Mouse (Mus musculus): ENCODE data around the gene Phlpp2. TPM values are rescaled to one million over a fixed set of nuclear protein-coding genes. Genes with fewer than 3 reads are reported as not detected.

Gene Phlpp2
- polyA plus RNA-seq, 1 experiment from 2014 or later = 6.9 TPM

GRCm38 (mm10) chr8:109906907-109907306, 38.6 kb downstream of the Phlpp2 start:
- no peak overlapping the region for H3K4me3 ChIP-seq (ENCODE audit: low read depth, low read length)
- H3K9ac ChIP-seq (replicated peaks; ENCODE audit: low read depth, low read length) = no peak overlapping the region
- no peak overlapping the region for H3K4me2 ChIP-seq (replicated peaks; ENCODE audit: low read depth, low read length)
- no peak for ATAC-seq (ENCODE audit: insufficient number of reproducible peaks, insufficient read depth, low FRiP score, low read depth)
- no peaks in the 10 kb centered on the region for H3K27me3 ChIP-seq (ENCODE audit: control insufficient read depth, insufficient read depth, low read length)
- 97% methylated on average over 3 of the region's 3 CpGs for WGBS
- no peaks in the 10 kb centered on the region for H3K4me1 ChIP-seq (ENCODE audit: control insufficient read depth, insufficient read depth, low read length)
- H3K9me3 ChIP-seq (ENCODE audit: control insufficient read depth, low read depth, low read length) = no peaks in the 10 kb centered on the region
- no peak overlapping the region for H3K27ac ChIP-seq (ENCODE audit: low read length)
- peaks cover 20% of the 10 kb centered on the region; the same call in 1 of the 2 replicates for H3K36me3 ChIP-seq (ENCODE audit: control insufficient read depth, insufficient read depth, low read length)

GRCm38 (mm10) chr8:109907376-109907775, 39.0 kb downstream of the Phlpp2 start:
- Histone ChIP-seq H3K4me1 (ENCODE audit: control insufficient read depth, insufficient read depth, low read length) (no peaks in the 10 kb centered on the region), H3K4me2 (replicated peaks; ENCODE audit: low read depth, low read length) (no peak overlapping the region), H3K27ac (ENCODE audit: low read length) (no peak overlapping the region), H3K9ac (replicated peaks; ENCODE audit: low read depth, low read length) (no peak overlapping the region), H3K36me3 (ENCODE audit: control insufficient read depth, insufficient read depth, low read length) (peaks cover 25% of the 10 kb centered on the region; the same call in 1 of the 2 replicates), H3K27me3 (ENCODE audit: control insufficient read depth, insufficient read depth, low read length) (no peaks in the 10 kb centered on the region), H3K4me3 (ENCODE audit: low read depth, low read length) (no peak overlapping the region), H3K9me3 (ENCODE audit: control insufficient read depth, low read depth, low read length) (no peaks in the 10 kb centered on the region)
- 97% methylated on average over 4 of the region's 4 CpGs for WGBS
- no peak for ATAC-seq (ENCODE audit: insufficient number of reproducible peaks, insufficient read depth, low FRiP score, low read depth)

GRCm38 (mm10) chr8:109917277-109917676, 48.9 kb downstream of the Phlpp2 start:
- Histone ChIP-seq H3K27ac (ENCODE audit: low read length) (no peak overlapping the region), H3K9ac (replicated peaks; ENCODE audit: low read depth, low read length) (no peak overlapping the region), H3K4me2 (replicated peaks; ENCODE audit: low read depth, low read length) (no peak overlapping the region), H3K36me3 (ENCODE audit: control insufficient read depth, insufficient read depth, low read length) (peaks cover 55% of the 10 kb centered on the region), H3K9me3 (ENCODE audit: control insufficient read depth, low read depth, low read length) (no peaks in the 10 kb centered on the region), H3K4me1 (ENCODE audit: control insufficient read depth, insufficient read depth, low read length) (no peaks in the 10 kb centered on the region), H3K27me3 (ENCODE audit: control insufficient read depth, insufficient read depth, low read length) (no peaks in the 10 kb centered on the region), H3K4me3 (ENCODE audit: low read depth, low read length) (no peak overlapping the region)
- 48% methylated on average over 4 of the region's 4 CpGs for WGBS
- no peak for ATAC-seq (ENCODE audit: insufficient number of reproducible peaks, insufficient read depth, low FRiP score, low read depth)

- no peaks in the 10 kb centered on the region for H3K9me3 ChIP-seq (ENCODE audit: control insufficient read depth, low read depth, low read length)
- H3K9ac ChIP-seq (replicated peaks; ENCODE audit: low read depth, low read length) = no peak overlapping the region
- H3K27ac ChIP-seq (ENCODE audit: low read length) = no peak overlapping the region
- H3K4me1 ChIP-seq (ENCODE audit: control insufficient read depth, insufficient read depth, low read length) = no peaks in the 10 kb centered on the region
- H3K4me2 ChIP-seq (replicated peaks; ENCODE audit: low read depth, low read length) = no peak overlapping the region
- H3K4me3 ChIP-seq (ENCODE audit: low read depth, low read length) = no peak overlapping the region
- peaks cover 38% of the 10 kb centered on the region for H3K36me3 ChIP-seq (ENCODE audit: control insufficient read depth, insufficient read depth, low read length)
- no peak for ATAC-seq (ENCODE audit: insufficient number of reproducible peaks, insufficient read depth, low FRiP score, low read depth)
- no peaks in the 10 kb centered on the region for H3K27me3 ChIP-seq (ENCODE audit: control insufficient read depth, insufficient read depth, low read length)
- WGBS = 81% methylated on average over 8 of the region's 8 CpGs
Observed at GRCm38 (mm10) chr8:109920406-109921390, 52.4 kb downstream of the Phlpp2 start.

GRCm38 (mm10) chr8:109941606-109942360, 73.4 kb downstream of the Phlpp2 start:
- 66% methylated on average over 2 of the region's 2 CpGs for WGBS
- Histone ChIP-seq H3K27ac (ENCODE audit: low read length) (no peak overlapping the region), H3K9ac (replicated peaks; ENCODE audit: low read depth, low read length) (no peak overlapping the region), H3K4me1 (ENCODE audit: control insufficient read depth, insufficient read depth, low read length) (no peaks in the 10 kb centered on the region), H3K9me3 (ENCODE audit: control insufficient read depth, low read depth, low read length) (no peaks in the 10 kb centered on the region), H3K4me3 (ENCODE audit: low read depth, low read length) (no peak overlapping the region), H3K4me2 (replicated peaks; ENCODE audit: low read depth, low read length) (no peak overlapping the region), H3K36me3 (ENCODE audit: control insufficient read depth, insufficient read depth, low read length) (peaks cover 29% of the 10 kb centered on the region), H3K27me3 (ENCODE audit: control insufficient read depth, insufficient read depth, low read length) (no peaks in the 10 kb centered on the region)
- ATAC-seq (ENCODE audit: insufficient number of reproducible peaks, insufficient read depth, low FRiP score, low read depth) = peak; percentile 42; the same call in 1 of the 2 replicates

GRCm38 (mm10) chr8:109945153-109945632, 76.9 kb downstream of the Phlpp2 start:
- Histone ChIP-seq H3K27ac (ENCODE audit: low read length) (no peak overlapping the region), H3K4me1 (ENCODE audit: control insufficient read depth, insufficient read depth, low read length) (no peaks in the 10 kb centered on the region), H3K27me3 (ENCODE audit: control insufficient read depth, insufficient read depth, low read length) (no peaks in the 10 kb centered on the region), H3K9me3 (ENCODE audit: control insufficient read depth, low read depth, low read length) (no peaks in the 10 kb centered on the region), H3K9ac (replicated peaks; ENCODE audit: low read depth, low read length) (no peak overlapping the region), H3K4me3 (ENCODE audit: low read depth, low read length) (no peak overlapping the region), H3K36me3 (ENCODE audit: control insufficient read depth, insufficient read depth, low read length) (peaks cover 10% of the 10 kb centered on the region; the same call in 1 of the 2 replicates), H3K4me2 (replicated peaks; ENCODE audit: low read depth, low read length) (no peak overlapping the region)
- ATAC-seq (ENCODE audit: insufficient number of reproducible peaks, insufficient read depth, low FRiP score, low read depth) = no peak
- WGBS = 53% methylated on average over 9 of the region's 9 CpGs

GRCm38 (mm10) chr8:109945694-109946093, 77.4 kb downstream of the Phlpp2 start:
- no peaks in the 10 kb centered on the region for H3K4me1 ChIP-seq (ENCODE audit: control insufficient read depth, insufficient read depth, low read length)
- no peak for ATAC-seq (ENCODE audit: insufficient number of reproducible peaks, insufficient read depth, low FRiP score, low read depth)
- H3K4me3 ChIP-seq (ENCODE audit: low read depth, low read length) = no peak overlapping the region
- peaks cover 5% of the 10 kb centered on the region; the same call in 1 of the 2 replicates for H3K36me3 ChIP-seq (ENCODE audit: control insufficient read depth, insufficient read depth, low read length)
- no peak overlapping the region for H3K4me2 ChIP-seq (replicated peaks; ENCODE audit: low read depth, low read length)
- H3K27me3 ChIP-seq (ENCODE audit: control insufficient read depth, insufficient read depth, low read length) = no peaks in the 10 kb centered on the region
- no peak overlapping the region for H3K9ac ChIP-seq (replicated peaks; ENCODE audit: low read depth, low read length)
- no peaks in the 10 kb centered on the region for H3K9me3 ChIP-seq (ENCODE audit: control insufficient read depth, low read depth, low read length)
- no peak overlapping the region for H3K27ac ChIP-seq (ENCODE audit: low read length)
- WGBS = 81% methylated on average over 7 of the region's 7 CpGs

- no peak overlapping the region for H3K4me3 ChIP-seq (ENCODE audit: low read depth, low read length)
- no peak overlapping the region for H3K4me2 ChIP-seq (replicated peaks; ENCODE audit: low read depth, low read length)
- no peak overlapping the region for H3K27ac ChIP-seq (ENCODE audit: low read length)
- H3K4me1 ChIP-seq (ENCODE audit: control insufficient read depth, insufficient read depth, low read length) = no peaks in the 10 kb centered on the region
- H3K9ac ChIP-seq (replicated peaks; ENCODE audit: low read depth, low read length) = no peak overlapping the region
- H3K36me3 ChIP-seq (ENCODE audit: control insufficient read depth, insufficient read depth, low read length) = peaks cover 2% of the 10 kb centered on the region; the same call in 1 of the 2 replicates
- no peaks in the 10 kb centered on the region for H3K9me3 ChIP-seq (ENCODE audit: control insufficient read depth, low read depth, low read length)
- WGBS = 86% methylated on average over 7 of the region's 7 CpGs
- H3K27me3 ChIP-seq (ENCODE audit: control insufficient read depth, insufficient read depth, low read length) = no peaks in the 10 kb centered on the region
- no peak for ATAC-seq (ENCODE audit: insufficient number of reproducible peaks, insufficient read depth, low FRiP score, low read depth)
Observed at GRCm38 (mm10) chr8:109946272-109946671, 77.9 kb downstream of the Phlpp2 start.
